Mouse (Mus musculus): ENCODE measurements at regions not wholly inside any gene's neighbourhood (a gene's known extent, or its start where the extent isn't known, plus 50 kb on each side); places are given as distances from the start of the nearest gene placed in this dataset.

DNA sequence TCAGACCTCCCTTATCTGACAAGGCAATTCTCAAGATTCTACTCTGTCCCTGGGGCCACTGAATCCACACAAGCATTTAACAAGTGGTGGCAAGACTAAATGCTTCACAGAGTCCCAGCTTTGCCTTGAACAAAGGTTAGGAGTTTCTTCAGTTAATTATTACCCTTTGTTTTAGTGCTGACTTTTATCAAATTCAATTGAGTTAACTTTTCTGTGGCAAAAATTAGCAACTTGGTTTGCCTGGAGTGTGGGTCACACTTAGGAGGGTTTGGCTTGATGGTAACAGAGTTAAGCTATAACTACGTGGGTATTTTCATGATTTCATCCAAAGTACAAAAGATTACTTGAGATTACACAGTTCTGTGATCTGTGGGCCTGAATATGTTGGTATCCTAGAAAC, 104.7 kb upstream of the Abcb5 start:
- TF ChIP-seq EP300 (IDR thresholded peaks at IDR 0.05; ENCODE audit: low read depth) (no peak), CTCF (IDR thresholded peaks at IDR 0.05; ENCODE audit: low read depth) (no peak)
